Mouse (Mus musculus): Measurements from ENCODE around the gene Arhgap6. TPM values are rescaled to one million over a fixed set of nuclear protein-coding genes. Genes with fewer than 3 reads are reported as not detected.
A peak's percentile ranks its signal among the peaks of the same experiment; 100 is the strongest.

The Arhgap6 gene
- polyA plus RNA-seq, 2 experiments, result 1.2 to 2.3 TPM

DNA sequence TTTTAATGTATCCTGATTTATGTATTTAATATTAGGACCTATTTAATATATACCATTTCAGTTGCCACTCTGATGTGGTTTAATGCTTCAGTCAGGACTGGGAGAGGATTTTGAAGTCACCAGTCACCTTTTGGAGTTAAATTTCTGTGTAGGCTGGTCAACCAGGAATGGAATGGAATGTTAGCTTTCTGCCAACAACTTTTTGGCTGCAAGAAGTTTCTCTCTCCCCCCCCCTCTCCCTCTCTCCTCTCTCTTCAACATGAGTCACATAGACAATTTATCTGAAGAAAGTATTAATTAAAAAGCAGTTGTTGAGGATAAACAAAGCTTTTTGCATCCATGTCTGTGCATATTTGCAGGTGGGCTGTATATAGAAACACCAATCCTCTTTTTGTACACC lies 217.8 kb downstream of the Arhgap6 start:
- TF ChIP-seq CTCF (IDR thresholded peaks at IDR 0.05; ENCODE audit: low read depth) (no peak), EP300 (IDR thresholded peaks at IDR 0.05; ENCODE audit: low read depth) (no peak)
- ATAC-seq (ENCODE audit: insufficient read depth) (no peak), DNase-seq (ENCODE audit: low read depth in 3 of 3, low spot score in 3 of 3) (no peak)
- Histone ChIP-seq H3K9me3 (ENCODE audit: control insufficient read depth, low read length) (no peaks in the 10 kb centered on the region), H3K9ac (replicated peaks) (no peak overlapping the region), H3K27ac (no peak overlapping the region), H3K27me3 (ENCODE audit: control insufficient read depth, insufficient read depth, low read length) (no peaks in the 10 kb centered on the region; the same call in 1 of the 2 replicates), H3K4me1 (replicated peaks; ENCODE audit: control insufficient read depth in 2 of 2, insufficient read depth in 2 of 2, low read length in 1 of 2) (no peaks in the 10 kb centered on the region), H3K4me2 (ENCODE audit: low read depth) (no peak overlapping the region), H3K36me3 (replicated peaks; ENCODE audit: control insufficient read depth, insufficient read depth, low read depth) (no peaks in the 10 kb centered on the region), H3K4me3 (ENCODE audit: insufficient read depth in 1 of 2, low read depth in 2 of 2, low read length in 2 of 2) (no peak overlapping the region)

DNA sequence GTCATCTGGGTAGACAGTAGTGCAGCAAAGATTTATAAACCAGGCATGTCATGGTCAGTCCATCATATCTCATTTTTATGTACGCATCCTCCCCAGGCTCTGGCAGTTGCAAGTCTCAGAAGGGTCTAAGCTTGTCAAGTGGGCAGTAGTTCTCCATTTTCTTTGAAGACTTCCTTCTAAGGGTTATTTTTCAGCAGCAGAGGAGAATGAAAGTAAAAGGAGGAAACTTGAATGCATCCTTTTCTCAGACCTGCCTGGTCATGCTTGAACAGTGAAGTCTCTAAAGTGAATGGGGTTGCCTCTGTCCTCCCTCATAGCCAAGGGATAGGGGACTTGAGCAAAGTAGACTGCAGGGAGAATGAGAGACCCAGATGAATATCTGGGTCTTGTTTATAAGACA lies 239.5 kb downstream of the Arhgap6 start:
- WGBS (ENCODE audit: insufficient replicate concordance), result 63% methylated on average over 1 of the region's 1 CpGs
- Histone ChIP-seq H3K27ac (no peak overlapping the region), H3K4me1 (replicated peaks; ENCODE audit: control insufficient read depth in 2 of 2, insufficient read depth in 2 of 2, low read length in 1 of 2) (peaks cover 0 to 5% of the 10 kb centered on the region in 2 experiments; a peak in 1 of 4 replicates), H3K36me3 (replicated peaks; ENCODE audit: control insufficient read depth, insufficient read depth, low read depth) (no peaks in the 10 kb centered on the region), H3K9me3 (ENCODE audit: control insufficient read depth, low read length) (no peaks in the 10 kb centered on the region), H3K4me3 (ENCODE audit: insufficient read depth in 1 of 2, low read depth in 2 of 2, low read length in 2 of 2) (no peak overlapping the region), H3K4me2 (ENCODE audit: low read depth) (no peak overlapping the region), H3K27me3 (ENCODE audit: control insufficient read depth, insufficient read depth, low read length) (no peaks in the 10 kb centered on the region; the same call in 1 of the 2 replicates), H3K9ac (replicated peaks) (no peak overlapping the region)
- ATAC-seq (ENCODE audit: insufficient read depth), result no peak
- TF ChIP-seq CTCF (IDR thresholded peaks at IDR 0.05; ENCODE audit: low read depth) (no peak), EP300 (IDR thresholded peaks at IDR 0.05; ENCODE audit: low read depth) (no peak)
- DNase-seq (ENCODE audit: low read depth in 3 of 3, low spot score in 3 of 3), result no peak

DNA sequence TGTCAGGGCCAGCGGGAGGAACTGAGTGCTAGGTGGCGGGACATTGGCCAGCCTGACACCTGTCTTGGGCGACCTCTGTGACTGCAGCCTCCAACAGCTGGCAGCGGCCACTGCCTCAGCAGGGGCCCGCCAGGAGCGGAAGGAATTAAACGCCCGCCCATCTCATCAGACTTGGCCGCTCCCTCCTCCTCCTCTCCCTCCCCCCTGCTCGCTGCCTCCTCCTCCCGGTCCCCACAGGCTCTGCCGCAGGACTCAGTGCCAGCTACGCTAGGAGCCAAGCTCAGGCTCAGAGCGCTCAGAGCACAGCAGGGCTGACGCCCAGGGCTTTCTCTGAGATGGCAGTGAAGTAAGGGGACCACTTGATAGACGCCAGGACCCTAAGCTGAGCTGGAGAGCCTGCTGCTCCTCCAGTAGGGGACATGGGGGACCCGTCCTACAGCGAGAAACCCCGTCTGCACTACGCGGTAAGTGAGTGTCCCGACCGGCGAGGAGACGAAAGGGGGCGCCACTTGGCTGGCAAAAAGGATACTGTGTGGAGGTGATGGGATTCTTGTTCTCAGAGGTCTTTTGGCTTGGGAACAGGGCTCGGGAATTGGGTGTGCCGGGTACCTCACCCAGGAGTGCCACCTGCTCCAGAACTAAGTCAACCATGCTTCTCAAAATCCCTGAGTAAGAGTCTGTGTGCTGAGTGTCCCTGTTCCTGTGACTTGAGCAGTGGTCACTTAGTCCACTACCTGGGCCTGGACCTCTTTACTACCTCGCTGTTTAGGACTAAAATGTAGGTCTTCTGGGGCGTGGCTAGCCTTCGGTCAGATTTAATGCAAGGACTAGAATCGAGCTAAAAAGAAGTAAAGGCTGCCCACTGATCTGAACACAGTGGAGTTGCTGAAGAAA lies 241.8 kb downstream of the Arhgap6 start:
- H3K9me3 ChIP-seq (ENCODE audit: control insufficient read depth, low read length), result no peaks in the 10 kb centered on the region
- 15% methylated on average over 32 of the region's 32 CpGs for WGBS (ENCODE audit: insufficient replicate concordance)
- peaks cover 0 to 5% of the 10 kb centered on the region in 2 experiments; a peak in 1 of 4 replicates for H3K4me1 ChIP-seq (replicated peaks; ENCODE audit: control insufficient read depth in 2 of 2, insufficient read depth in 2 of 2, low read length in 1 of 2)
- peak; percentile 95 for ATAC-seq (ENCODE audit: insufficient read depth)
- no peaks in the 10 kb centered on the region for H3K36me3 ChIP-seq (replicated peaks; ENCODE audit: control insufficient read depth, insufficient read depth, low read depth)
- no peak overlapping the region for H3K27ac ChIP-seq
- peak; percentile 51 to 59 (median 58) for DNase-seq (ENCODE audit: low read depth in 3 of 3, low spot score in 3 of 3)
- H3K4me2 ChIP-seq (ENCODE audit: low read depth), result peak overlapping the region; percentile 71
- peak overlapping the region; percentile 57 for H3K9ac ChIP-seq (replicated peaks)
- H3K4me3 ChIP-seq (ENCODE audit: insufficient read depth in 1 of 2, low read depth in 2 of 2, low read length in 2 of 2), result peak overlapping the region; percentile 61 to 76
- no peaks in the 10 kb centered on the region; the same call in 1 of the 2 replicates for H3K27me3 ChIP-seq (ENCODE audit: control insufficient read depth, insufficient read depth, low read length)
- TF ChIP-seq EP300 (IDR thresholded peaks at IDR 0.05; ENCODE audit: low read depth) (no peak), CTCF (IDR thresholded peaks at IDR 0.05; ENCODE audit: low read depth) (peak; percentile 67)

DNA sequence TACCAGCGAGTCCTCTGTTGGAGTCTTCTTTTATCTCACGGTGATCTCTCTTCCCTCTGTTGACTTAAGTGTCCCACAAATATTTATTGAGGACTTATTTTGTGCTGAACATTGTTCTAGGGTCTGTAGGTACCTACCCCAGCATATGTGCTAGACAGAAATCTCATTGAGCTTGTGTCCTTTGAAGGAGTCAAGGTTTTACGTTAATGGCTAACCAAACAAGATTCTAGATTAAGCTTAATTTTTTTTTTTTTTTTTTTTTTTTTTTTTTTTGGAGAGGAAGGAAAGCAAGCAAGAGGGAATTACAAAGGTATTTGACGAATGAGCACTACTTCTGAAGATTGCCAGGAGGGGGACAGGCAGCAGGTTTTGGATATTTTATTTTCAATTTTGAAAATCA lies 242.5 kb downstream of the Arhgap6 start:
- Histone ChIP-seq H3K9ac (replicated peaks) (no peak overlapping the region), H3K9me3 (ENCODE audit: control insufficient read depth, low read length) (no peaks in the 10 kb centered on the region), H3K27ac (no peak overlapping the region), H3K4me2 (ENCODE audit: low read depth) (peak overlapping the region; percentile 71), H3K36me3 (replicated peaks; ENCODE audit: control insufficient read depth, insufficient read depth, low read depth) (no peaks in the 10 kb centered on the region), H3K4me1 (replicated peaks; ENCODE audit: control insufficient read depth in 2 of 2, insufficient read depth in 2 of 2, low read length in 1 of 2) (peaks cover 0 to 5% of the 10 kb centered on the region in 2 experiments; a peak in 1 of 4 replicates), H3K27me3 (ENCODE audit: control insufficient read depth, insufficient read depth, low read length) (no peaks in the 10 kb centered on the region; the same call in 1 of the 2 replicates), H3K4me3 (ENCODE audit: insufficient read depth in 1 of 2, low read depth in 2 of 2, low read length in 2 of 2) (peak overlapping the region; percentile 61 to 76)
- ATAC-seq (ENCODE audit: insufficient read depth) (no peak), DNase-seq (ENCODE audit: low read depth in 3 of 3, low spot score in 3 of 3) (no peak)
- 13% methylated on average over 4 of the region's 4 CpGs for WGBS (ENCODE audit: insufficient replicate concordance)
- no peak for TF ChIP-seq CTCF (IDR thresholded peaks at IDR 0.05; ENCODE audit: low read depth)
- TF ChIP-seq EP300 (IDR thresholded peaks at IDR 0.05; ENCODE audit: low read depth), result no peak

DNA sequence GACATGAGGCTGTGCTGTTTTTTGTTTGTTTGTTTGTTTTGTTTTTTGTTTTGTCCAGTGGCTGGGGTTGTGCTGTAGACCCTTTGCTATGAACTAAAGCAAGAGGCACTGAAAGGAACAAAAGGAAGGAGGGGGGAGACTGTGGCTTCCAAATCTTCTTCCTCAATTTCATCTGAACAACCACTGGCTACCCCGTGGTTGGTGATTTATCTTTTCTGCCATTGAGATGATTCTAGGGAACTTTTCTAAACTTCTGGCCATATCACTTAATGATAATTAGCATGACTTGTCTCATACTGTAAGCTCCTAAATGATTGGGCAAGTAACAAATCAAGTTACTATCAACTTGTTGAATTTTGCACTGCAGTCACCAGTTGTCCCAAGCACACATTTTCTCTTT lies 249.0 kb downstream of the Arhgap6 start:
- H3K4me3 ChIP-seq (ENCODE audit: insufficient read depth in 1 of 2, low read depth in 2 of 2, low read length in 2 of 2), result no peak overlapping the region
- no peak for TF ChIP-seq EP300 (IDR thresholded peaks at IDR 0.05; ENCODE audit: low read depth)
- TF ChIP-seq CTCF (IDR thresholded peaks at IDR 0.05; ENCODE audit: low read depth), result no peak
- H3K9ac ChIP-seq (replicated peaks), result no peak overlapping the region
- no peak overlapping the region for H3K4me2 ChIP-seq (ENCODE audit: low read depth)
- ATAC-seq (ENCODE audit: insufficient read depth), result no peak
- DNase-seq (ENCODE audit: low read depth in 3 of 3, low spot score in 3 of 3), result no peak
- WGBS (ENCODE audit: insufficient replicate concordance), result 11% methylated on average over 1 of the region's 1 CpGs
- no peaks in the 10 kb centered on the region for H3K9me3 ChIP-seq (ENCODE audit: control insufficient read depth, low read length)
- H3K36me3 ChIP-seq (replicated peaks; ENCODE audit: control insufficient read depth, insufficient read depth, low read depth), result no peaks in the 10 kb centered on the region
- no peaks in the 10 kb centered on the region for H3K27me3 ChIP-seq (ENCODE audit: control insufficient read depth, insufficient read depth, low read length)
- H3K27ac ChIP-seq, result no peak overlapping the region
- H3K4me1 ChIP-seq (replicated peaks; ENCODE audit: control insufficient read depth in 2 of 2, insufficient read depth in 2 of 2, low read length in 1 of 2), result peaks cover 0 to 4% of the 10 kb centered on the region in 2 experiments; a peak in 2 of 4 replicates

Data from liver, embryonic 14.5 days (tissue).